ENCODE assay signal across 25 mouse cellular contexts in genomic region chr13:92712619-92713018, GRCm38 (mm10).
A peak's percentile ranks its signal among the peaks of the same experiment; 100 is the strongest.
DNase-seq lines count a peak whose midpoint lies in the region; ATAC-seq and TF ChIP-seq lines count a peak whose summit lies in the region.
"Had no signal": no experiment of that assay in that cellular context is flagged by ENCODE, and none has a peak within 500 bp of the region (broad histone marks: within the 10 kb centered on the region; RNA-seq: fewer than 3 reads in every experiment).

No protein-coding gene starts in this region.

- H3K9ac ChIP-seq in liver, postnatal 0 days (replicated peaks) = no peak overlapping the region
- H3K9ac ChIP-seq: forebrain, embryonic 12.5 days; heart, embryonic 12.5 days; hindbrain, embryonic 14.5 days; kidney, embryonic 15.5 days; lung, embryonic 14.5 days; midbrain, embryonic 12.5 days had no signal

- H3K4me2 ChIP-seq in liver, postnatal 0 days (ENCODE audit: low read depth, low read length) = no peak overlapping the region
- H3K4me2 ChIP-seq: forebrain, embryonic 12.5 days; heart, embryonic 12.5 days; hindbrain, embryonic 14.5 days; kidney, embryonic 15.5 days; lung, embryonic 14.5 days; midbrain, embryonic 12.5 days had no signal

- ATAC-seq in liver, postnatal 0 days = no peak

- no peak for TF ChIP-seq EP300 in liver, postnatal 0 days (IDR thresholded peaks at IDR 0.05; ENCODE audit: low read depth)

- peak; percentile 61 for DNase-seq in heart, adult 11 months
- DNase-seq in heart, adult 8-10 months (ENCODE audit: low spot score) = no peak
- peak; percentile 21 for DNase-seq in testis, postnatal 10 days (ENCODE audit: low spot score)
- DNase-seq in testis, postnatal 14 days (ENCODE audit: low spot score) = no peak
- peak; percentile 8 for DNase-seq in liver, postnatal 0 days
- DNase-seq in thymus, postnatal 25 days = no peak
- no peak for DNase-seq in MN1 (ENCODE audit: low spot score)
- DNase-seq: adrenal gland, postnatal 36 days; cerebellum, adult 18-20 months; cerebellum, postnatal 10 days; gastrocnemius, postnatal 25 days; heart, adult 18-20 months; heart, postnatal 4 days; kidney, adult 18-20 months; kidney, postnatal 25 days; left cerebral cortex, postnatal 4 days; lung, embryonic 14.5 days; lung, postnatal 14 days; right cerebral cortex, postnatal 25 days had no signal

- 0 out of 2 replicates have a peak, but pooled peaks cover 2% of the 10 kb centered on the region for H3K4me1 ChIP-seq in liver, postnatal 0 days (ENCODE audit: insufficient read depth)
- H3K4me1 ChIP-seq: heart, embryonic 12.5 days; kidney, embryonic 15.5 days; midbrain, embryonic 12.5 days had no signal

- peaks cover 21% of the 10 kb centered on the region for H3K36me3 ChIP-seq in liver, postnatal 0 days (replicated peaks; ENCODE audit: insufficient read depth, low read length)
- H3K36me3 ChIP-seq: forebrain, embryonic 12.5 days had no signal

- no peaks in the 10 kb centered on the region for H3K9me3 ChIP-seq in liver, postnatal 0 days (ENCODE audit: low read length)
- H3K9me3 ChIP-seq: forebrain, embryonic 12.5 days; heart, embryonic 12.5 days; kidney, embryonic 15.5 days; midbrain, embryonic 12.5 days had no signal

- WGBS in liver, postnatal 0 days (ENCODE audit: insufficient replicate concordance) = 69% methylated on average over 4 of the region's 4 CpGs

- H3K4me3 ChIP-seq in liver, postnatal 0 days (ENCODE audit: low read depth, low read length) = no peak overlapping the region
- H3K4me3 ChIP-seq: erythroblast, embryonic 14.5 days; forebrain, embryonic 12.5 days; heart, embryonic 12.5 days; kidney, embryonic 15.5 days; midbrain, embryonic 12.5 days had no signal

- no peak for TF ChIP-seq CTCF in liver, postnatal 0 days (IDR thresholded peaks at IDR 0.05; ENCODE audit: low read depth)

- H3K27me3 ChIP-seq in liver, postnatal 0 days (ENCODE audit: insufficient read depth, low read length) = no peaks in the 10 kb centered on the region
- H3K27me3 ChIP-seq: heart, embryonic 12.5 days; kidney, embryonic 15.5 days; midbrain, embryonic 12.5 days had no signal

- H3K27ac ChIP-seq in liver, postnatal 0 days (ENCODE audit: low read depth) = no peak overlapping the region
- H3K27ac ChIP-seq: forebrain, embryonic 12.5 days; hindbrain, embryonic 14.5 days; kidney, embryonic 15.5 days; midbrain, embryonic 12.5 days had no signal

Comparison
In these comparisons a context has a peak if more than half of its experiments do, and no peak if none do; other contexts are left out.
1. DNase-seq: peak in heart, adult 11 months (single experiment), testis, postnatal 10 days (single experiment) and liver, postnatal 0 days (single experiment); none in heart, adult 8-10 months (single experiment), testis, postnatal 14 days (single experiment), thymus, postnatal 25 days (single experiment) and MN1 (single experiment).